Mouse (Mus musculus): Measurements from ENCODE around the gene Mertk. TPM values are rescaled to one million over a fixed set of nuclear protein-coding genes. Genes with fewer than 3 reads are reported as not detected.
A peak's percentile ranks its signal among the peaks of the same experiment; 100 is the strongest.
"Not testable (repeated sequence)": the region's sequence is repeated elsewhere in the genome, so short reads cannot be mapped to it uniquely, and the experiment has no call there.

Mertk gene
- polyA plus RNA-seq (2016; fragmentation: Nextera tagmentation; extraction: Ambion mirVana), result 3.1 and 3.6 TPM in 2 replicates

DNA sequence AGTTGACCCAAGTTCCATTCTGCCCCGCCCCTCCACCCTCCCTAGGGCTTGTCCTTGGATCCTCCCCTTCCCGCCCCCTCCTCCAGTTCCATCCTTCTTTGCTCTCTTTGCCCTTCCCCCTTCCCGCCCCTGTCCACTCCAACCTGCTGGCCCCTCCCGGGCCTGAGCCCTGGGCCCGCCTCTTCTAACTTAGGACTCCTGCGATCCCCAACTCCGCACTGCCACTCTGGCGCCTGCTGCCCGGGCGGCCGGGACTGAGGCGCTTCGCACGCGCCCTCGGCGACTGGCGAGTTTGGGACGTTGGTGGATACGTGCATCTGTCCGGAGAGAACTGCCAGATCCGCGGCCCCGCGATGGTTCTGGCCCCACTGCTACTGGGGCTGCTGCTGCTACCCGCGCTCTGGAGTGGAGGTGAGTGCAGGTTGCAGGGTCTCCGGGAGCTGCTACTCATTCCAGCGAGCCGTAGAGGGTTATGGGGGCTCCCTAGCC lies at the start of gene Mertk:
Mertk (plus strand) TSS at position 264 of the 489 bp plus-strand sequence.
- WGBS, result 1% methylated on average over 30 of the region's 30 CpGs
- ATAC-seq (ENCODE audit: low FRiP score, low read depth), result peak; percentile 92

DNA sequence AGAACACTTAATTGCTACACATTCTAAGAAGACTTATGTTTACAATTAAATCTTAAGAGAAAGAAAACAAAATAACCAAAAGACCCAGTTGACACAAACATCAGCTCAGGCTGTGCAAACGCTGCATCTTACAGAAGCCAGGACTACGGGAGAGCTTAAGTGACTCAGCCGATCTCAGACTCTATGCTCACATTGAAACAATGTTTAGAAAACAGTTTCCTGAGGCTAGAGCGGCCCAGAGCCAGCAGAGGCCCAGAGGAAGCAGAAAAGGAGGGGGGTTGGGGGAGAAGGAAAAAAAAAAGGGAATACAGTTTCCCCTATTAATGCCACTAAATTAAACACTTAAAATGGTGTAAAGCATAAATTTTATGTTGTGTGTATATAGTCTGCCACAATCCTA lies 18.1 kb upstream of the Mertk start:
- 80% methylated on average over 4 of the region's 4 CpGs for WGBS
- peaks cover 62% of the 10 kb centered on the region for H3K36me3 ChIP-seq
- no peaks in the 10 kb centered on the region for H3K27me3 ChIP-seq (replicated peaks)
- no peak for ATAC-seq (ENCODE audit: low FRiP score, low read depth)
- no peaks in the 10 kb centered on the region for H3K9me3 ChIP-seq
- H3K9ac ChIP-seq, result no peak overlapping the region
- H3K27ac ChIP-seq, result no peak overlapping the region
- H3K4me3 ChIP-seq, result no peak overlapping the region
- no peak overlapping the region for H3K4me2 ChIP-seq (replicated peaks)
- peaks cover 1% of the 10 kb centered on the region; the same call in 1 of the 2 replicates for H3K4me1 ChIP-seq

More for the DNA sequence above, at the start of gene Mertk:
- no peaks in the 10 kb centered on the region for H3K27me3 ChIP-seq (replicated peaks)
- no peak within 1 kb of the TSS for H3K27ac ChIP-seq
- peak within 1 kb of the TSS; percentile 54 for H3K9ac ChIP-seq
- peaks cover 12% of the 10 kb centered on the region for H3K4me1 ChIP-seq
- H3K4me2 ChIP-seq (replicated peaks), result peak within 1 kb of the TSS; percentile 93
- H3K9me3 ChIP-seq, result no peaks in the 10 kb centered on the region
- H3K36me3 ChIP-seq, result no peaks in the 10 kb centered on the region
- peak within 1 kb of the TSS; percentile 51 for H3K4me3 ChIP-seq

DNA sequence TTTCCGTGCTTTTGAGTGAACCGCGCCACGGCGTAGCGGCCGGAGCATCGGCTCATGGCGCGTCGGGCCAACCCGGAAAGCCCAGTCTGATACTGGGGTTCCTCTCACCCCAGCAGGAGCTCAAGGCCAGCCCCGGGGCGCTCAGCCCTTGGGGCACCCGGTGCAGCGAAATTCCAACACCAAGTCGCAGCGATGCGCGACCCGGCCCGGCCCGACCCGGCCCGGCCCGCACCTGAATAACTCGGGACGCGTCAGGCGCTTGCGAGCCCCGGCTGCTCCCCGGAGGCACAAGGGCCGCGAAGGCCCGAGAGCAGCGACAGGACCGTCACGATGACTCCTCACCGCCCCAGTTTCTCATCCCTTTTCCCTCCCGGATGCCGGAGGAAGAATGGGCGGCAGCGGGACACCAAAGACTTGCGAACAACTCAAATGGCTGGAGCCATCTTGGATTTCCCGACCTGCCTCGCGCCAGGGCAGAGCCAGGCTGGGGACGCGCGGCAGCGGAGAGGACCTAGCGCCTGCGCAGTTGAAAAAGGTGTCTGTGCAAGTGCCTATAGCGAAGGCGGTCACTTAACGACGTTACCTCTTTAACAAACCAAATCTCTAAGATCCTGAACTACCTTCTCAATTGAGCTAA lies 11.7 kb upstream of the Mertk start, which contains the start of gene Anapc1:
Anapc1 (minus strand) TSS at position 471 of the 637 bp plus-strand sequence.
- Histone ChIP-seq H3K9ac (peak within 1 kb of the TSS; percentile 94), H3K36me3 (peaks cover 13% of the 10 kb centered on the region), H3K4me3 (peak within 1 kb of the TSS; percentile 95), H3K27ac (peak within 1 kb of the TSS; percentile 57; the same call in 1 of the 2 replicates), H3K4me1 (peaks cover 12% of the 10 kb centered on the region), H3K27me3 (replicated peaks) (no peaks in the 10 kb centered on the region), H3K9me3 (no peaks in the 10 kb centered on the region), H3K4me2 (replicated peaks) (peak within 1 kb of the TSS; percentile 71)
- under 1% methylated on average over 58 of the region's 58 CpGs for WGBS
- ATAC-seq (ENCODE audit: low FRiP score, low read depth), result peak; percentile 96

DNA sequence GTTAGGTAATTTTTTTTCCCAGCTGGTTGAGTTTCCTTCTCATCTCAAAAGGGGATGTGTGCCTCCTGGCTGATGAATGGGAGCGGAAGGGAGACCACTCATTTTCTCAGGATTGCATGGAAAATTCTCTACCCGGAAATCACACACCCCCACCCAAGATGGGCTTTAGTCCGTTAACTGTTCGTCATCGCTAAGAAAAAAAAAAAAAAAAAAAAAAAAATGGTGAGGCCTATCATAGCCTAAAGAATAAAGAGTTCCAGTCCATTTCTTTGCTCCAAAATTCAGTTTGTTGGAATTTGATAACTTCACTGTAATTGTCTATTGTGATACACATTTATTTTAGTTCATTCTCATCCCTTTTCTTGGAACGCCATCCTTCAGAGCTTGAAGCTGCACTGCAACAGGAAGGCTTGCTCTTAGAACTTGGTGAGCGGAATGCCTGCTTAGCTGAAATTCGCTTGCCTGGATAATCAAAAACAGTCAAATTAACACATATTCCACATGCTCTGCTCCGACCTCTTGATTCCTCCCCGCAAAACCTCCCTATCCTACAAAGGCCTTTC lies 11.1 kb upstream of the Mertk start:
- no peaks in the 10 kb centered on the region for H3K27me3 ChIP-seq (replicated peaks)
- H3K9ac ChIP-seq, result peak overlapping the region; percentile 94
- H3K4me1 ChIP-seq, result peaks cover 12% of the 10 kb centered on the region
- peak overlapping the region; percentile 71 for H3K4me2 ChIP-seq (replicated peaks)
- H3K36me3 ChIP-seq, result peaks cover 10% of the 10 kb centered on the region; the same call in 1 of the 2 replicates
- H3K9me3 ChIP-seq, result no peaks in the 10 kb centered on the region
- WGBS, result 48% methylated on average over 10 of the region's 10 CpGs
- peak; percentile 79 for ATAC-seq (ENCODE audit: low FRiP score, low read depth)
- H3K27ac ChIP-seq, result no peak overlapping the region
- H3K4me3 ChIP-seq, result peak overlapping the region; percentile 95

DNA sequence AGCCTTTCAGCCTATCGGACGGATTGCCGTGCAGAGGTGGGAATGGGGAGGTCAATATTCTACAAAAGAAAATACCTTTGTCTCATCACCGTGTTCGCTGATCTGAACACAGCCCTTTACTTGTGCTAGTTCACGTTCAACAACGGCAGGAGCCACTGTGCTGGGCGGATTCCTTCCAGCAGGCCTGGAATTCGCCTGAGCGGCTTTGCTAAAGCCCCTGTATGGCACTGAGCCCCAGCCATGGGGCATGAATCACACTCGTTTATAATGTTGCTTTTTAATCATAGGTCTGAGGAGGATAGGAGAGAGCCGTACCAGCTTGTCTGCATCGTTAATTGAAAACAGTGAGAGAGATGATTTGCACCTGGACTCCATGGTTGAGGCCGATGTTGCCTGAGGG lies 6.4 kb upstream of the Mertk start:
- 82% methylated on average over 14 of the region's 14 CpGs for WGBS
- H3K4me3 ChIP-seq, result no peak overlapping the region
- no peaks in the 10 kb centered on the region for H3K36me3 ChIP-seq
- H3K4me2 ChIP-seq (replicated peaks), result no peak overlapping the region
- H3K9ac ChIP-seq, result no peak overlapping the region
- 0 out of 2 replicates have a peak, but pooled peaks cover 3% of the 10 kb centered on the region for H3K4me1 ChIP-seq
- no peak for ATAC-seq (ENCODE audit: low FRiP score, low read depth)
- H3K9me3 ChIP-seq, result no peaks in the 10 kb centered on the region
- no peak overlapping the region for H3K27ac ChIP-seq
- H3K27me3 ChIP-seq (replicated peaks), result no peaks in the 10 kb centered on the region

DNA sequence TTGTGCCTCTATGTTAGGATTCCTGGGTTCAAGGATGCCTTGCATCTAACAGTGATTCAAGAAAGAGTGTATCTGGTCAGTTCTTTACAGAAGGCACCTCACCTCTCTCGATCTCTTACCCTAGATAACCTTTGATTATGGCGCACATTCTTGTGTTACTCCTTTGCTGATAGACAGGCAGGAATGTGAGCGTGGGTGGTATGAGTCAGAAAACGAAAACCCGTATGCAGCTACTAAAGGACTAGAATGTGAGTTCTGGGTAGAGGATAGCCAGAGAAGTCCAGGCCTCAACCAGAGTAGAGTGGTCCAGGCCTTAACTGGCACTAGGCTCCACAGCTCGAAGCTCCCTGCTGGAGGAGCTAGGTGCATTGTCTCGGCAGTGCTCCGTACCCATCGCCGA lies 6.0 kb upstream of the Mertk start:
- H3K4me3 ChIP-seq, result no peak overlapping the region
- WGBS, result 92% methylated on average over 10 of the region's 10 CpGs
- 0 out of 2 replicates have a peak, but pooled peaks cover 3% of the 10 kb centered on the region for H3K4me1 ChIP-seq
- H3K9ac ChIP-seq, result no peak overlapping the region
- no peak overlapping the region for H3K27ac ChIP-seq
- H3K9me3 ChIP-seq, result no peaks in the 10 kb centered on the region
- no peak overlapping the region for H3K4me2 ChIP-seq (replicated peaks)
- H3K27me3 ChIP-seq (replicated peaks), result no peaks in the 10 kb centered on the region
- ATAC-seq (ENCODE audit: low FRiP score, low read depth), result no peak
- no peaks in the 10 kb centered on the region for H3K36me3 ChIP-seq

DNA sequence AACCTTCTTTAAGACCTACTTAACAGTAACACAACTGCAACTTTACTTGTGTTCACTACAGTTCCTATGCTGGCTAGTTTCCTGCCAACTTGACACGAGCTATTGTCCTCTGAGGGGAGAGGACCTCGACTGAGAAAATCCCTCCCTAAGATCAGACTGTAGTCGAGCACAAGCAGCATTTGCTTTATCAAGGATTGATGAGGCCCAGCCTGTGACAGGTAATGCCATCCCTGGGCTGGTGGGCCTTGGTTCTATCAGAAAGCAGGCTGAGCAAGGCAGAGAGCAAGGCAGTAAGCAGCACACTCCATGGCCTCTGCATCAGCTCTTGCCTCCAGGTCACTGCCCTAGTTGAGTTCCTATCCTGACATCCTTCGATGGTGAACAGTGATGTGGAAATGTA lies 5.5 kb upstream of the Mertk start:
- H3K4me3 ChIP-seq, result no peak overlapping the region
- WGBS, result 74% methylated on average over 4 of the region's 4 CpGs
- no peaks in the 10 kb centered on the region for H3K27me3 ChIP-seq (replicated peaks)
- H3K36me3 ChIP-seq, result no peaks in the 10 kb centered on the region
- H3K9ac ChIP-seq, result no peak overlapping the region
- no peak for ATAC-seq (ENCODE audit: low FRiP score, low read depth)
- H3K9me3 ChIP-seq, result no peaks in the 10 kb centered on the region
- H3K4me2 ChIP-seq (replicated peaks), result no peak overlapping the region
- peaks cover 4% of the 10 kb centered on the region; the same call in 1 of the 2 replicates for H3K4me1 ChIP-seq
- no peak overlapping the region for H3K27ac ChIP-seq

DNA sequence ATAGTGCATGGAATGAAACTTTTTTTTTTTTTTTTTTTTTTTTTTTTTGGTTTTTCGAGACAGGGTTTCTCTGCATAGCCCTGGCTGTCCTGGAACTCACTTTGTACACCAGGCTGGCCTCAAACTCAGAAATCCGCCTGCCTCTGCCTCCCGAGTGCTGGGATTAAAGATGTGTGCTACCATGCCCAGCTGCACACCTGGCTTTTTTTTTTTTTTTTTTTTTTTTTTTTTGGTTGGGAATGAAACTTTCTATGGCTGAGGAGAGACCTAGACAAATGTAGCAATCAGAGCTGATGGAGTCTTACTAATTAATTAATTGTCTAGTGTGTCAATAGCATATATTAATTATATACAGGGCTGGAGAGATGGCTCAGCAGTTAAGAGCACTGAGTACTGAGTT lies 4.9 kb upstream of the Mertk start:
- H3K4me2 ChIP-seq (replicated peaks); H3K27me3 ChIP-seq (replicated peaks); H3K4me3 ChIP-seq; H3K9me3 ChIP-seq; H3K9ac ChIP-seq; H3K36me3 ChIP-seq; H3K4me1 ChIP-seq; H3K27ac ChIP-seq; ATAC-seq (ENCODE audit: low FRiP score, low read depth): not testable (repeated sequence)
- 83% methylated on average over 3 of the region's 3 CpGs for WGBS

DNA sequence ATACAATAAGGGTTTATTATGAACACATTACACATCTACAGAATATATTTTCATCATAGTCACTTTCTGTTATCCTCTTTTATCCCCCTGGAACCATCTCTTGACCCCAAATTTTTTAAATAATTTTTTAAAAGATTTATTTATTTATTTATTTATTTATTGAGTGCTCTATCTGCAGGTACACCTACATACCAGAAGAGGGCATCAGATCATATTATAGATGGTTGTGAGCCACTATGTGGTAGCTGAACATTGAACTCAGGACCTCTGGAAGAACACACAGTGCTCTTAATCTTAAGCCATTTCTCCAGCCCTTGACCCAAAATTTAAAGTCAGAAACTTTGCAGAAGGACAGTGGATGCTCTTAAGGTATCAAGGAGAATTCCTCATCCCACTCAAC lies 4.2 kb upstream of the Mertk start:
- Histone ChIP-seq H3K4me2 (replicated peaks) (no peak overlapping the region), H3K27me3 (replicated peaks) (no peaks in the 10 kb centered on the region), H3K36me3 (no peaks in the 10 kb centered on the region), H3K4me3 (no peak overlapping the region), H3K9ac (no peak overlapping the region), H3K4me1 (peaks cover 12% of the 10 kb centered on the region), H3K9me3 (no peaks in the 10 kb centered on the region), H3K27ac (no peak overlapping the region)
- no peak for ATAC-seq (ENCODE audit: low FRiP score, low read depth)

DNA sequence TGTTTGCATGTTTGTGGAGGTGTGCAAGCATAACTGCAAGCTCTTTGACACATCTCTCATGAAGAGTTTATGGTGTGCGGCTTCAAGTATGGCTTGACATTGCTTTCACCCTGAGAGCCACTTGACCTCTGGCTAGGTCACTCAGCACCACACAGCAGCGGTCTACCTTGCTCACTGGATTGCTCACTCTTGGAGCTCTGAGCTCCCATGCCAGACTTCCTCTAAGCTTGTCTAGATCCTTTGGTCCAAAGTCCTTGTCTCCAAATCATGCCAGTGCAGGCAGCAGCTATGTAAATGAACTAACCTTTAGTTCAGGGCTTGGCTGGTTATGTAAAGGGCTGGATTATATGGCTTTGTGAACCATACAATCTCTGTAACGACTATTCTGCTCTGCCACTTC lies 2.3 kb upstream of the Mertk start:
- H3K4me3 ChIP-seq, result no peak overlapping the region

DNA sequence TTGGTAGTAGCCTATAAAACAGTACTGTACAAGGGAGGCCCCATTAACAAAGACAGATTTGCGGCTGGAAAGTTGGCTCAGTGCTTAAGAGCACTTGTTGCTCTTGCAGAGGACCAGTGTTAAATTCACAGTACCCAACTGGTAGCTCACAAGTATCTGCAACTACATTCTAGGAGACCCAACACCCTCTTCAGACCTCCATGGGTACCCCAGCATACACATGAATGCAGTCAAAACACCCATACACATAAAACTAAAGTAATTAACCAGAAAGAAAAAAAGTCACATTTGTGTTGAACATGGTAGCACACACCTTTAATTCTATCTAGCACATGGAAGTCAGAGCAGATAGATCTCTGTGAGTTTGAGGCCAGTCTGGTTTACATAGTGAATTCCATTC lies 1.7 kb upstream of the Mertk start:
- Histone ChIP-seq H3K9ac (no peak overlapping the region), H3K4me3 (no peak overlapping the region), H3K36me3 (no peaks in the 10 kb centered on the region), H3K4me2 (replicated peaks) (no peak overlapping the region), H3K27ac (no peak overlapping the region), H3K4me1 (peaks cover 12% of the 10 kb centered on the region), H3K9me3 (no peaks in the 10 kb centered on the region), H3K27me3 (replicated peaks) (no peaks in the 10 kb centered on the region)
- WGBS, result 89% methylated on average over 1 of the region's 1 CpGs
- ATAC-seq (ENCODE audit: low FRiP score, low read depth), result no peak

More for the DNA sequence above, 2.3 kb upstream of the Mertk start:
- WGBS, result 81% methylated on average over 3 of the region's 3 CpGs
- no peaks in the 10 kb centered on the region for H3K9me3 ChIP-seq
- H3K27me3 ChIP-seq (replicated peaks), result no peaks in the 10 kb centered on the region
- H3K9ac ChIP-seq, result no peak overlapping the region
- H3K4me1 ChIP-seq, result peaks cover 12% of the 10 kb centered on the region
- no peak overlapping the region for H3K4me2 ChIP-seq (replicated peaks)
- H3K27ac ChIP-seq, result no peak overlapping the region
- no peaks in the 10 kb centered on the region for H3K36me3 ChIP-seq
- no peak for ATAC-seq (ENCODE audit: low FRiP score, low read depth)

DNA sequence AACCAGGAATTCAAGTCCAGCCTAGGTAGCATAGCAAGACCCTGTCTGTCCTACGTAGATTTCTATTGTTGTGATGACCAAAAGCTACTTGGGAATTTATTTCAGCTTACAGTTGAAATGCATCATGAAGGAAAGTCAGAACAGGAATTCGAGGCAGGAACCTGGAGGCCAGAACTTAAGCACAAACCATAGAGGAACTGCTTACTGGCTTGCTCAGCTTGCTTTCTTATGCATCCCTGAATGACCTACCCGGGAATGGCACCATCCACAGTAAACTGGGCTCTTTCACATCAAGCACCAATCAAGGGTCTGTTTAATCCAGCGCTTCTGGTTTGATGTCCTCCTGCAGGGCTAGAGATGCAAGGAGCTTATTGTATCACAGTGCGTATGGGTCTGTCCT lies 1.2 kb upstream of the Mertk start:
- Histone ChIP-seq H3K27me3 (replicated peaks) (no peaks in the 10 kb centered on the region), H3K4me1 (peaks cover 12% of the 10 kb centered on the region), H3K9ac (no peak overlapping the region), H3K4me3 (no peak overlapping the region), H3K4me2 (replicated peaks) (peak overlapping the region; percentile 93), H3K9me3 (no peaks in the 10 kb centered on the region), H3K36me3 (no peaks in the 10 kb centered on the region), H3K27ac (no peak overlapping the region)
- ATAC-seq (ENCODE audit: low FRiP score, low read depth), result no peak
- 58% methylated on average over 5 of the region's 5 CpGs for WGBS

All from neural tube, embryonic 12.5 days (tissue).